Mouse (Mus musculus) inflammation-experienced regulatory T-cells, adult 6 months (primary cell): ENCODE measurements around the gene Daam1. TPM values are rescaled to one million over a fixed set of nuclear protein-coding genes. Genes with fewer than 3 reads are reported as not detected.

Source experiments
- ATAC-seq: one replicate; pipeline ENCODE4 v1.8.0; 2017
- polyA plus RNA-seq, 3 experiments: library from polyadenylated mRNA; unstranded; fragments of 100-300 nt; shearing (Covaris generic); gene quantifications; one replicate each; pipeline ENCODE4 v1.2.1; 2017

Gene Daam1
- 1 to 10 TPM; 1.4 to 3.0 (median 1.6) TPM for polyA plus RNA-seq

DNA sequence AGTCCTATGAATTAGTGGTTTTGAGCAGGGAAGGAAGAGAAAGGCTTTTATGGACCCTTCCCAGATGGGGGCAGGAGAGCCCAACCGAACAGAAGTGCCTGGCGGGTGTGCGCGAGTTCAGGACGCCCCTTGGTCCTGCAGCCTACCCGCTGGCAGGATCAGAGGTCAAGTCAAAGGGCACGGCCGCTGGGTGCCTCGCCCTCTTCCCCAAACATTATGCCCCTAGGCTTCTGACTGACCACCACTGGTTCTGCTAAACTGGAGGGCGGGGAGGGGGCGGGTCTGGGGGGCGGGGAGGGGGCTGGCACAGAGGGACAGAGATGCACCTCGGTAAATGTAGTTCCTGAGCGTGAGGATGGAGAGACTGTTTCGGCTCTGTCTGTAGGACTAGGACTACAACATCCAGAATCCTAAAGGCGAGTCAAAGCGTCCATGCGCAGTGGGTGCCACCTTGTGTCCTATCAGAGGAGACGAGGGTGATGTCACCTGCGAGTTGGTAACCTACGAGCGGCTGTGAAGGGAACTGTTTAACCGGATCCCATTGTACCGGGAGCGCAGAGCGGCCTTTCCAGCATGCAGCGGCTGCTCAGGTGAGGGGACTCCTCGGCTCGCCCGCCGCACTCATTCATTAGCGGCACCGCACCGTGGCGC is at the start of gene Daam1:
Daam1 (plus strand) TSS at position 472 of the 651 bp plus-strand sequence.
- peak; percentile 98 for ATAC-seq

DNA sequence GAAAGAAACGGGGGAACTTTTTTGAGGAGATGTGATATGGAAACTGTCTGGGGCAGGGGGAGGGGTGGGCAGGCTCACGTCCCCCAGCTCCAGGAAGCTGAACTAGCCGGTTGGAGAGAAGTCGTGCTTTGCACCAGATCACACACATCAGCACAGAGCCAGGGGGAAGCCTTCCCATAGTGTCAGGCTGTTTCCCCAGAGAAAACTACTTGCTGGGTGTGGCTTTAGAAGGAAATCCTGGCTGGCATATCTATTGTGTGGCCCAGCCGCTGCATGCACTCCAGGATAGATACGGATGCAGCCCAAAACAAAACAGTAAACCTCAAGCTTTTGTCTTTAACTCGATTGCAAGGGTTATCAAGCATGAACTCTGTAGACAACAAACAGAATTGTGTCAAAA is 49.7 kb upstream of the Daam1 start:
- ATAC-seq, result no peak

DNA sequence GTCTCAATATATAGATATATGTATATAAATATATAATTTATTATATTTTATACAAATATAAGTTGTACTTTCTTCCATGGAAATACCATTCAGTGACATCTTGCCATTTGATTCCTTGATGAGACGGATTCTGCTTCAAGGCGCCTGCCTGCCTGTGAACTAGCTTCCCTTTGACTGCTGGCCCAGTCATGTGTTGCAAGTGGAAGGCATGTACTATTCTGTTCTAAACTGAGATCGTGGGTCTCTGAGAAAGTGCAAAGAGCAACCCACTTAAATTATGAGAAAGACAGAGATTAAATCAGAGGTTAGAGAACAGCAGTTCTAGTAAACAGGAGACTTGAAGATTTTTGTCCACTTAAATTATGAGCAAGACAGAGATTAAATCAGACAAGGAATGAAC is 46.9 kb upstream of the Daam1 start:
- ATAC-seq, result no peak

DNA sequence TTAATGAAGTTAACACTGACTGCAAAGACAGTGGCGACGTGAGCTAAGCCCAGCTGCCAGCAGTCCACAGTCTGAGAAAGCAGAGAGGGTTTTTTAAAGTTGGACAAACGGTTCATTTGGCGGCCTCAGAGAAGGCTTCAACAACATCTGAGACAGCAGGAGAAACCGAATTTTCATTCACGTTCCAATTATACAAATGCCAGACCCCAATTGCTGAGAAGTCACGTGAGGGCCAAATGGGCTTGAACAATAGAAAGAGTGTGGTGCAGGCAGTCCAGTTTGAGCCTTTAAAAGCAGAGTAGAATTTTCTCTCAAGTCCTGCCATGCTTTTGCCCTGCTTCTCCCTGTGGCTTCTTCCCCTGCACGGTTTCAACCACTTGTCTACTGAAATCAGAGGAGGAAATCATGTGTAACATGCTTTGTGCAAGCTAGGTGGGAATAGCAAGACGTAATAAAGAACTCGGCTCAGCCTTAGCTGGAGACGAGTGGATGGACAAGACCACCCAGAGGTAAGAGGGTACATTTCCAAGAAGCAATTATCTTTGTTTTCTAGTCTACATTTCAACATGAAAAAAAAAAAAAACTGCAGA is 46.1 kb upstream of the Daam1 start:
- no peak for ATAC-seq

DNA sequence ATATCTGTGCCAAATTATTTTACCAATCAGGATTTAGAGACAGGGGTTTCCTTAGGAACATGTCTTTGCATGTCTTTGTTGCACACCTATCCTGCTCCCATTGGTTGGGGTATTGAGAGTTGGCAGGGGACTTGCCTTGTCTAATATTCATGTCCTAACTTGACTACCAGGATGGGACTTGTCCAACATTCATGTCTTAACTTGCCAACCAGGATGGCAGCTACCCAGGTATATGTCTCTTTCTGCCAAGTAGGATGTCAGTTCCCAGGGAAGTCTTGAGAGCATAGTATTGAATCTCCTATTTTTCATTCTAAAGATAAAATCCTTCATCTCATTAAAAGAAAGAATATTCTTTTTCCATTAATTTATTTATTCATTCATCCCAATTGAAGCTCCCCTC is 44.4 kb upstream of the Daam1 start:
- ATAC-seq, result no peak

DNA sequence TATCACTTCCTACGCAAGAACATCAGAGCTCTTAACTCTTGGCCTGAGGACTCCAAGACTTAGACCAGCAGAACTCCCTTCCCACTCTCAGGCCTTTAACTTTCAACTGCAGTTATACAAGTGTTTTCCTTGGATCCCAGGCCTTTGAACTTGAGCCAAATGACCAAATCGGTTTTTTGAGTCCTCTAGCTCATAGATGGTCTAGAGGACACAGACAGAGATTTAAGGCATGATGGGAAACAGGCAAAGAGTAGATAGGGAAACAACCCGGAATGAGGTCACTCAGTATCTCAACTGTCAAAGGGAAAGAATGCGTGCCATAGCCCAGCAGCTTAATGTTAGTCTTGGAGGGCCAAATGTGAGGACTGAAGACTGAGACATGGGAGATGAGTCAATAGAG is 42.1 kb upstream of the Daam1 start:
- ATAC-seq, result no peak

DNA sequence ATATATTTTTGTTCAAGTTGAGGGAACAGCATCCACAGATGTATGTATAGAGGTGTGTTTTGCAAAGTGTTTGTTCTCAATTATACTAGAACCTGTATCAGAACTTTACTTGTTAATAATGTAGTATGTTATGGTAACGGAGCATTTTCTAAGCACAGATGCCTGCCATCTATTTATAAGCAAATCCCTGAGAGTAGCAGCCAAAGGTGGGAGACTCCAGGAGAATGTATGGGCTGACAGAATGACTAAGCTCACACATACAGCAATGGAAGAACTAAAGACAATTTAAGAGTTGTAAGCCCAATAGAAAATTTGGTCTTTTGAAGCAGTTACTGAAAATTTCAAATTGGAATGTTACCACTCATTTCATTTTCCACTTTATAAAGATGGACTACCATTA is 40.3 kb upstream of the Daam1 start:
- no peak for ATAC-seq

DNA sequence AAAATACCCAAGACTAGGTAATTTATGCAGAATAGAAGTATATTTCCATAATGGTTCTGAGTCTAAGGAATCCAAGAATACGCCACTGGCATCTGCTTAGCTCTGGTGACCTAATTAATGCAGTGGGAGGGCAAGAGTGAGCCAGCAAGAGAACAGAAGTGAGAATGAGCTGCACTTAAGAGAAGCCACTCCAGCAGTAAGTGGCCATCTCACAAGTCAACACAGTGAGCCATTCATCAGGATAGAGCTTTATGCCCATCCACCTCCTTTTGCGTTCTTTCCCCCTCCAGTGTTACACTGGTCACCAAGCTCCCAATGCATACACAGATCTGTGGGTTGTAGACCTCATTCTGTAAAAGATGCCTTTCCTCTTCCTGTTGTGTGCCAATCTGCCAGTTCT is 37.8 kb upstream of the Daam1 start:
- ATAC-seq, result no peak

DNA sequence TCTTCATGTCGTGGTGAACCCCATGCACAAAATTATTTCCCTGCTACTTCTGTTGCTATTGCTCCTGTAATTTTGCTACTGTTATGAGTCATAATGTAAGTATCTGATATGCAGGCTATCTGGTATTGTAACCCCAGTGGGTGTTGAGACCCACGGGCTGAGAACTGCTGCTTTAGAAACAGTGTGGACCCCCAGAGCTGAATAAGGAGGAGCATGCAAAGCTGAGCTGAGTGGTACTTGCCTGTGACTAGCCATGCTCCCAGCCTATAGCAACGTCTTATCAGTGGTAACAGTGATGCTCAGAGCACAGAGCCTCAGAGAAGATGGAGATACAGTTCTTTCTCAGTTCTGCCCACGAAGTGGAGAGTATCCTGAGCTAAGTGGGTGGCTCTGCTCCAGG is 35.3 kb upstream of the Daam1 start:
- ATAC-seq, result no peak

DNA sequence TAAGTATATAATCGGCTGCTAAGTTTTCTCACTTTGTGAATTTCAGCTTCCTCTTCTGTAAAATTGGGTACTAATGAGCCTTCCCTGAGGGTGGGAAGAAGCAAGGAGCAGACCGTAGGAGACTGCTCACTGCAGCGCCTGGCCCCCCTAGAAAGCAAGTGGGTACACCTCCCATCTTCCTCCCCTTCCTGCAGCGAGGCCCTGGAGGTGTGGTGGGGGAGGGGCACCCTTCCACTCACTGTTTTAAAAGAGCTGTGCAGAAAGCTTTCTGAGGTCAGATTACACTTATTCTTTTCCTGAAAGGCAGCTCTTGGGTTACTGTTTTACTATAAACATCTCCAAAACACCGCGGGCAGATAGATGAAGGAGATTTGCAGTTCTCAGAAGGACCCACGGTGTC is 34.4 kb upstream of the Daam1 start:
- ATAC-seq, result no peak

DNA sequence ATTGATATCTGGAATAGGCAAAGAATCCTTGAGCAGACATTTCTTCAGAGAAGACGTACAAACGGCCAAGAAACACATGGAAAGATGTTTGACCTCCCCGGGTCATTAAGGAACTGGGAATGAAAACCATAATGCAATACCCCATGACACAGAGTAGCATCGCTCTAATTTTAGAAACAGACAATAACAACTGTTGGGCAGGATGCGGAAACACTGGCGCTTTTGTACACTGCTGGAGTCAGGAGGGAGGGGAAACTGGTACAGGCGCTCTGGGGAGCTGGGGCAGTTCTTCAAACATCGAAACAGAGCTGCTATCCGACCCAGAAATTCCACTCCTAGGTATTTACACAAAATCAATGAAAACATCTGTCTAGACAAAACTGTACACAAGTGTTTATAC is 23.6 kb upstream of the Daam1 start:
- no peak for ATAC-seq

DNA sequence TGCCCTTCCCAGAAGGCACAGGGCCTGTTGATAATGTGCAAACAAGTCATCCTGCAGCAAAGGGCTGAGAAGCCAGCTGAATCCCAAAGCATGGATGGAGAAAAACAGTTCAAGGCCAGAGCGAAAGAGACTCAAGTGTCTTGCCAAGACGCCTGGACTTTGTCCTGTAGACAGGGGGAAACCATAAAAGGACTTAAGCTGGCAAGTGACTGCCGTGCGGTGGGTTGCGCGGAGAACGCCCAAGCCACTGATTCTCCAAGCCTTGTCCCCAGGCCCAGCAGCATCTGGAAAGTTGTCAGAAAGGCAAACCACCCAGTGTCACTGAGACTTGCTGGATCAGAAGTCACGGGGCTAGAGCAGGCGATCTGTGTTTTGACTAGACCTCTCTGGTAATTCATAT is 22.2 kb upstream of the Daam1 start:
- ATAC-seq, result no peak

DNA sequence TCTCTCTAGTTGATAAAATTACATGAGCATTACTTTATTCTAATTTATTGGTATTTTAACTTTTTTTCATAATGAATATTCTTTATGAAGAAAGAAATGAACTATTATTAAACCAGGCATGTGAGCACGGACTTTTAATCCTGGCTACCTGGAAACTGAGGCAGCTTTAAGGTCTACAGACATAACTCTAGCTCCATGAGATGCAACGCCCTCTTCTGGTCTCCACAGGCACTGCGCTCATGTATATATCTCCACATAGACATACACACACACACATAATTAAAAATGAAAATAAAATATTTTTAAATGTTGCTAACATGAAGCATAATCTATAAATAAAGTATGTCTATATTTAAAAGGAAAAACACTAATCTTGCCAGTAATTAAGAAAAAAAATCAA is 21.3 kb upstream of the Daam1 start:
- ATAC-seq, result no peak

DNA sequence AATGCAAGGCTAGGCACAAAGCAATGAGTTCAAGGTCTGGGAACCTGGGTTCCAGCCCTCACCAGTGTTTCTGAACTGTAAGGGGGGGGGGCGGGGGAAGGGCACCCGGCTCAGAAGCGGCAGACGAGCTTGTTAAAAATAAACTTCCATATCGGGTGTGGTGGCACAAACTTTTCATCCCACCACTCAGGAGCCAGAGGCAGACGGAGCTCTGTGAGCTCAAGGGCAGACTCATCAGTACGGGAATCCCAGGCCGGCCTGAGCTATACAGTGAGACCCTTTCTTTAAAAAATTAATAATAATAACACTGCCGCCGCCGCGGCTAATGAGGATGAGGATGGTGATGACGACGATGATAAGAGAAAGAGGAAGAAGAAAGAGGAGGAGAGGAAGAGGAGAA is 18.3 kb upstream of the Daam1 start:
- no peak for ATAC-seq

DNA sequence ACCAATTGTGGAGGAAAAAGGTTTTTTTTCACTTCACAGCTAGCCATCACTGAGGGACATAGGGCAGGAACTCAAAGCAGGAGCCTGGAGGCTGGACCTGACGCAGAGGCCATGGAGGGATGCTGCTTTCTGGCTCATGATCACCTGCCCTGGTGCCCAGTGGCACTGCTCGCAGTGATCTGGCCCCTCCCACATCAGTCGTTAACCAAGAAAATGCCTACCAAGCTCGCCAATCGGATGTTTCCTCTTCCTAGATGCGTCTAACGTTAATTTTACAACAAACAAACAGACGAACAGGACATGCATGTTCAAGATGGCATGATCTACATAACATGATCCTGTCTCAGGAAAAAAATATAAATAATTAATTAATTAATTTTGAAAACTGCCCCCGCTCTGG is 17.6 kb upstream of the Daam1 start:
- ATAC-seq, result no peak

DNA sequence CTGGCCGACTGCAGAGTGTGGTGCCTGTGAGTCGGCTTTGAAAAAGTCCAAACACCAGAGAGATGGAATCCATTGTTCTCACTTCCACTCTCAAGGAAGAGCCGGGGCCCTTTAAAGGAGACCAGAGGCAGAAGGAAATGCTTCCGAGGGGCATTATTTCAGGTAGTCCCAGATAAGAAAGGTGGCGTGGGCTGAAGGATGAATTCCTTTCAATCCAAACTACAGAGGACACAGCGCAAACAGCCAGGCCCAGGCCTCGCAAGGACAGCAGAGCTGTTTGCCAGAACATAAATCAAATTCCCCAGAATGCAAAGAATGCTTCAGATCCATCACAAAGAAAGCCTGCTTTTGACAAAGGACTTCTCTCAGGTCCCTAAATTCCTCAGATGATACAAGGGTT is 17.1 kb upstream of the Daam1 start:
- no peak for ATAC-seq

DNA sequence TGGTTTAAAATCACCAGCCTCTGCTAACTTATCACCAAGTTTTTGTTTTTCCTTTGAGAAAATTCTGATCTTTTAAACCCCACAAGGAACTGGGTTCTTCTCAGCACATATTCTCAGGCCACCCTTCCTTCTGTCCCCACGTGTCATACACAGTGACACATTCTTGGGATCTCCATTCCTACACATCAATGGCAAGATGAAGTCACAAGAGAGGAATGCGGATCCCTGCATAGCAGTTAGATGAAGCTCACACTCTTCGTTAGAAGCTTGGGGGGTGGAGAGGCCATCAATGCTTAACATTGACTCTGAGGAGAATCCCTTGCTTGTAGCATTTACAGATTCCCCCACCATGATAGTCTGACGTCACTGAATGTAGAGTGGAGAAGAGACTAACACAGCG is 10.8 kb upstream of the Daam1 start:
- no peak for ATAC-seq

DNA sequence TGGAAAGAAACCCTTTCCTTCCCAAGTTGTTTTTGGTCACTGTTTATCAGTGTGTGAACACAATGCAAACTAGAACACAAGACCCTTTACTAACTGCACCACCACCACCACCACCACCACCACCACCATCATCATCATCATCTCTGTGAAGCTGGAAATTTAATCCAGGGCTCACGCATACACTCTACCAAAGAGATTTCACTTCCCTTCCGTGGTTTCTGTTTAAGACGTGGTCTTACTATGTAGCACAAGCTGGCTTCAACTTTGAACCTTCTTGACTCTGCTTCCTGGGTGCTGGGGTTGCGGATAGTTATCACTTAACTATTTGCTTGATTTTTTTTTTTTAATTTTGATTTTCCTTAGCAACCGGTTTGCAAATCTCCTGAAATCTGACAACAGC is 9.6 kb upstream of the Daam1 start:
- no peak for ATAC-seq

DNA sequence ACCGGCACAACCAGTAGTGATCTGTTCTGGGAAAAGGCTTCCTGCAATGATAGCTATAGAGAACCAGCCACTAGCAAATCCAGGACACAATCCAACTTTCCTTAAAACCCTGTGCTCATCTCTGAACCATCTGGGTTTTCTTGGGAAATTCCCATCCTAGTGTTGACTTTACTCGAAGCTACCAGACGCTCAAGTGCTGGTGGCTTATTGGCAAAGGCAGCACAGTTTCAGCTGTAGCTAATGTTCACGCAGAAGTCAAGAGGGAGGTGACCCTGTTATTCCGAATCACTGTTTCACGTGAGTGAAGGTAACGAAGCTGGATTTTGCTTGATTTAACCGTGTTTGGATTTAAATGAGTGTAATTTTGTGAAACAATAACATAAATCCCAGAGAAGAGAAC is 9.1 kb upstream of the Daam1 start:
- no peak for ATAC-seq

DNA sequence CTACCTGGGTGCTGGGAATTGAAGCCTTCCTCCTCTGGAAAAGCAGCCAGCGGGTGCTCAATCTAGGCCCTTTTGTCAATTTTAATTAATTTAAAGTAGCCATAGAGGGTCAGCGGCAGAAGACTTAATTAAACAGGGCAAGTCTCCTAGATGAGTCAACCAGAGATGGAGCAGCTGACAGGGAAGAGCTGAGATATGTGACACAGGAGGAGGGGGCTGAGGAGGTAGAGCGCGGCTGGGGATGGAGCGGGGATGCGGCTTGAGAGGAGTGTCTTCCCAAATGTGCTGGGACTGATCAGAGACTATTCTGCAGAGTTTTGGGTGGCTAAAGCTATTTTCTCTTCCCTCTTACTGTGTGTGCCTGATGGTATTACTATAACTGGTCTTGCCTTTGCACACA is 6.0 kb upstream of the Daam1 start:
- no peak for ATAC-seq

DNA sequence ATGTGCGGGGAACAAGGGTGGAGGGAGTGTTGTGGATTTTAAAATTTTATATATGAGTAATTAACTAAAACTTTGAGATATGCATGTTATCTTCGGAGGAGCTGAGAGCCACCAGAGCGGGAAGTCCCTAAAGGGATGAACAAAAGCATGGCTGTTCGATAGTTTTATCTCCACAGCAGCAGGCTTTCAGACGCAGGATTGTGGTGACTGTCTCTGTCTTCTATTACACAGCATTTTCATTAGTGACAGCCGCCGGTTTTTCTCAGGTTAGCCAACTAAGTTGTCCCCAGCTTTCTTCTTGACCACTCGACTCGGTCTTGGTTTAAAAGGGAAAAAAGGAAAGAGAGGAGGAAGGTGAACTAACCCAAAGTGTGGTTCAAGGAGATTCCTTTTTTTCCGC is 739 bp upstream of the Daam1 start:
- ATAC-seq, result no peak

DNA sequence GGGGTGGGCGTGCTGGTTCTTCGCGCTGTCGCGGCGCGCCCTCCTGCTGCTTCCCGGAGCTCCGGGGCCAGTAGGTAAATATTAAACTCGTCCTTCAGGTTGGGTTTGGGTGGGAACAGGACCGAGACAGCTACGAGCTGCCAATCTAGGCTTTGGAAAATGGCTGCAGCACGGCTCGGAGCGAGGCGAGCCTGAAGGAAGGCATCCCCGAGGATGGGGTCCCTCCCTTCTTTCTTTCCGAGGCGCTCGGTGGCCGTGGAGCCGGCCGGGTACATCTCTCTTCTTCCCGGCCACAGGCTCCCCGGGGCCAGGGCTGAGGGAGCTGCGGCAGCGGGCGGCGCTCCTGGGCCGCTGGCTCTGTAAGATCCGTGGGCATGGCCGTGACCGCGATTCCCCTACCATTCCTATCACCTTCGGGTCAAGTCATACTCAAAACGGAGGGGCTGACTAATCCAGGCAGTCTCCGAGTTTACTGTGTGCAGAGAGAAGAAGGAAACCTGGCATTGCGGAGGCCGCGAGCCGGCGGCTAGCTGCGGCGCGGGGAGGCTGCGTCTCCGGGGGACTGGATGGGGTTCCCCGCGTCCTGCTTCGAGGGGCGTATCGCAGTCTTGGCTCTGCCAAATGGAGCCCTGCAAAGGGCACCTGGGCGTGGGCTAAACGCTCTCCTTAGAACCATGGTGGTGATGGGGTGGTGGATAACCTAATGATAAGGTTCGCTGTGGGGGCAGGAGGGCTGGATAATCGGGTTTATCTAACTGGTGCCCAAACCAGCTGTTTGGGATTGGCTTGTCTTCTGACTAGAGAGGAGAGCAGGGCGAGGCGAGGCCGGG is 595 bp downstream of the Daam1 start:
- ATAC-seq, result peak; percentile 15

DNA sequence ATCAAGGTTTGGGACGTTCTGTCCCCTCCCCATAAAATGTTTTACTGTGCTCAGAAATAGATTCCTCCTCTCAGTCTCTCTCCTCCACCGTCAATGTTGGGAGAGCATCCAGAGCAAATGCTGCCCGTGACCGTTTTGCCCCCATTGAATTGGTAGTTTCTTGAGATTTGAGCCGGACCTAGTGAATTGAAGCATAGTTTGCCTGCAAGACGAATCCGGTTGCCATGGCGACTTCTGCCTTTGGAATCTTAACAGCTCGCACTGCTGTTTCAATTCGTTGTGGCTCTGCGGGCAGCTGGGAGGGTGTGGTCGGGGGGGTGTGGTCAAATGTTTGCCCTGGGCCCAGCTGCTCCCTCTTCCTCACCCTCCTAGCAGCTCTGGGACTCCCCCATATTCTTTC is 1.3 kb downstream of the Daam1 start:
- no peak for ATAC-seq

DNA sequence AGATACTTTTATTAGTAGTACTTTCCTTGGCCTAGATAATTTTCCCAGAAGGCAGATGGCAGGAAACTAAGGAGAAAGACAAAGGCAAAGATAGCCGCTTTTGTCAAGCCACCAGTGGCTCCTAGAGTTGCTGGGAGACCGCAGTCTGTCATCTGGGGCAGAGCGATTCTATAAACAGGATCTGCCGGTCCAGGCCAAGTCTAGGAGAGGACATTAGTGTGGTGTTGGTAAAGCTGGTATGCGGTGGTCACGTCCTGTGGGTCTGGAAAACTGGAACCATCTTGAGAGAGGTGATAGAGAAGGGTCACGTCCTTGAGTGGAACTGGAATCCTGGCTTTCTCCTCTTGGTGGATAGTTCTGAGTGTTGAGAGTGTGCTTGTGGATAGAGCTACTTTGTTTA is 3.2 kb downstream of the Daam1 start:
- ATAC-seq, result no peak
